Mouse (Mus musculus) regulatory T cell (primary cell): Measurements from ENCODE around the gene Taf9.

Experiments used
- in situ Hi-C: fragments of 300-600 bp; cut with MboI, MseI; formaldehyde crosslinking; loops from one replicate; pipeline ENCODE4 v1.15.1; 2025; ENCODE audit warnings: high pct_unique_total_duplicates

The Taf9 gene

DNA sequence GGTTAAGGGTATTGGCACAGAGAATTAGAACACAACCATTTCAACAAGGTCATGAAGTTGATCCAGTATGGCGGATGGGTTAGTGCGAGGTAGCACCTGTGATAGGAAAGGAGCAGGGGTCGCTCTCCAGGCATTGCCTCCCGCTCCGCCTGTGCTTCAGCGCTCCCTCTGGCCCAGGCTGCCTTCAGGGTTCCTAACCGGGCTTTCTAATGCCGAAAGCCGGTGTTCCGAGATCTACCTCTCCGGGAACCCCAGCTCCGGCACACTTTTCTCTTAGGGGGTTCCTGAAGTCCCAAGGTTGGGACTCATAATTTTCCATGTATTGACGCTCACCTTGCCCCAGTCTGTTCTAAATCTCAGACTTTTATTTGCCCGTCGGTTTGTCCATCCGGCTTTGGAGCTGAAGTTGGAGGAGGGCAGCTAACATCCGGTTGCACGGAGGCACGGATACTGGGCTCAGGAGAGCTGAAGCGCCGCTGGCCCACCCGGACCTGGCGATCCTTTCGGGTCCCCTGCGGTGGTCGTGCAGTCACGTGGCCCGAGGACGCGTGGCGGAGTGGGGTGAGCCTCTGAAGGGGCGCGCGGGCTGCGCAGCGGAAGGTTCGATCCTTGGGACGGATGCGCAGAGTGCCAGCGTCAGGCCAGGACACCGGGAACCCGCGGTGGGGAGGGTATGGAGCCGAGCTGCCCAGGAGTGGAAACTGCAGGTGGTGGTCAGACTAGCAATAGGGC lies 18.1 kb downstream of the Taf9 start, which contains the start of gene Ccdc125:
TSS of gene Ccdc125 (plus strand) at position 427 of the 732 bp plus-strand sequence.
- in situ Hi-C loops: no loop called here

DNA sequence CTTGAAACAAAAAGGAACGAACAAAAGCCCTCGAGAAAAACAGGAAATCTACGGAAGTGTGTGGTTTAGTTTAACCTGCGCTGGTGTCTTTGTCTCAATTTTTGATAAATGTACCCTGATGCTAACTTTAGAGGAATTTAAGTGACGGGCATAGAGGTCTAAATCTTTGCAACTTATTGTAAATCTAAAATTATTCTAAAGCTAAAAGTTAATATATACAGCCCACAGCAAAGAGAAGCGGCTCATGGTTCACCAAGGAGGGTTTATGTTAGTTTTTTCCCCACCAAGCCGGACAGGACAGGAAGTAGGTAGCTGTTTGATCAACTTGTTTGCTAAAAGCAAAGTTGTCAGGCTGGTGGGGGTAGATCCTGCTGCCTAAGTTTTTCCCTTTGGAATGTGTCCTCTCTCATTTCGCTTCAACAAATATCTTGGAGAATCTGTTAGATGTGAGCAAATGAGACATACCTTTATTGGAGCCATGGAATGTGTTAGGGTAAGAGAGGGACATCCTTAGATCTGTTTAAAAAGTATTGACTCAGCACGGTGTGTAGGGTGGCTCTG lies 18.9 kb downstream of the Taf9 start:
- in situ Hi-C loops: no loop called here

DNA sequence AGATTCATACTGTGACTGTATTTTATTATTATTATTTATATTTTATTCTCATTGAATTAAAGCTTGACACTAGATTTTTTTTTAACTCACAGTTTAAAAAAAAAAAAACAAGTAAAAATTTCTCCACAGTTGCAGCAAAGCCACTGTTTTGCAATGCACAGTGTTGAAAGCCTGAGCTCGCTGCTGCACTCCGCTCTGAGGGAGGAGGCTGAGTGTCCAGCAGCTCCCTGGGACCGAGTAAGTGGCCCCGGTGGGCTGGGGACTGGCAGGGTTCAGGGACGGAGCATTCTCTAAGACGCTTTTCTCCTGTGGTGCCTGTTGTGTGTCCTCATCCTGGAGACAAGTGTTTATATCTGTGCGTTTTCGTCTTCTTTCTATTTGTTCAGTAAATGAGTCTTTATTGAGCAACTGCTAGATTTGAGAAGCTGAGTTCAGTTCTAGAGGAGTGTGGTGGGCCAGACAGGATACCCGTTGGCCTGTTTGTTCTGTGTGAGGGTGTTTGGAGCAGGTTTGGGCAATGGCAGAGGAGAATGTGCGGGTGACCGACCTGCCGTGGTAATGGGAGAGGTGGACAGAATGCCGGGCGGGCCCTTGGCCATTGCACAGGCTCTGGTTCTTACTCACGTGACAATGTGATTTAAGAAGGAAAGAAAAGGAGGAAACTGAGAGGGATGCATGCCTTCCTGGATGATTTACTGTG lies 24.7 kb downstream of the Taf9 start:
- in situ Hi-C loops: no loop called here

DNA sequence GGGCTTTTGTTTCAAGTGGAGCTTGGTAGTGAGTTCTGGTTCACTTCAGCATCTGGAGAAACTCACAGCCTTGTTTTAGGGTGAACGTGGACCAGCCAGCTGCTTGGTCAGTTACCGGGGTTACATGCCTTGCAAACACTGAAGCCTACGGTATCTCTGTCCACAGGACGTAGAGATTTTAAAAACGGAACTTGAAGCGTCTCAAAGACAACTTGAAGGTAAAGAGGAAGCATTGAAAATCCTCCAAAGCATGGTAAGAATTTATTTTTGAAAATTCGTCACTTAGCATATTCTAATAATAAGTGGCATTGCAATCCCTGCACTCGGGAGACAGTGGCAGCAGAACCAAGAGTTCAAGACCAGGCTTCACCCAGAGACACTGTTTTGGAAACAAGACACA lies 30.2 kb downstream of the Taf9 start:
- in situ Hi-C loops: no loop called here

DNA sequence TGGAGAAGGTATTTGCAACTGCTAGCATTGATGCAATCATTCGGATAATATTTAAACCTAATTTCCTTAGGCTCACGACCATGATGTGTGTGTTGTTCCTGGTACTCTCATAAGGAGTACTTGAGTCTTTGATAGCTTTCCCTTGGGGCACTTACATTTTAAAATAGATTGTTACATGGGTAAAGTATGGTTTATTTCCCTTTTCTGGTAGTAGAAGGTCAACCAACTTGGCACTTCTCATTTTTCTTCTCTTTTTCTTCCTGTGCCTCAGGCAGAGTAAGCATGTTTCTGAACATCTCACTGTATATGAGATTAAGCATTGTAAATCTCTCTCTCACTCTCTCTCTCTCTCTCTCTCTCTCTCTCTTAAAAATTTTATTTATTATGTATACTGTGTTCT lies 31.5 kb downstream of the Taf9 start:
- in situ Hi-C loops: no loop called here

DNA sequence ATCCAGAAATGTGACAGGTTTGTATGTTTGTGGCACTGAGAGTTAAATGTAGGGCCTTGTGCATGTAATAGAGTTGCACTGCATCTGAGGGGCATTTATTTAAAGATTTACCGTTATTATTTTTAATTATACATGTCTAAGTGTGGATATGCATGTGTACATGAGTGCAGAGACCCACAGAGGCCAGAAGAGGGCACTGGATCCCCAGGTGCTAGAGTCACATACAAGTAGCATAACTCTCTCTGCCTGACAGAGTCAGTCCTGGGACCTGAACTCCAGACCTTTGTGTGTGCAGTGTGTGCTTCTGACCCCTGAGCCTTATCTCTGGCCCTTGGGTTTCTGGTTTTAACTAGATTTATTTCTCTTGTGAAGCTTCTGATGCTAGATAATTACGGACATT lies 33.0 kb downstream of the Taf9 start:
- in situ Hi-C loops: no loop called here

DNA sequence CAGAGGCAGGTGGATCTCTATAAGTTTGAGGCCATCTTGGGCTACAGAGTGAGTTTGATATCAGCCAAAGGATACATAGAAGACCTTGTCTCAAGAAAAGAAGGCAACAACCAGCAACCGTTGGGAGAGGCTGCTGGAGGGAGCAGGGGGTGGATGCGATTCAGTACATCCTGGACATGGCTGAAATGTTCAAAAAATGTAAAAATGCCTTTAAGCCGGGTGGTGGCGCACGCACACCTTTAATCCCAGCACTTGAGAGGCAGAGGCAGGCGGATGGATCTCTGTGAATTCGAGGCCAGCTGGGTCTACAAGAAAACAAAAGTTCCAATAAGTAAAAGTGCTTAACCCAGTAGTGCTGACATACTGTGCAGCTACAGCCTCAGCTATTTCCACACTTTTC lies 36.1 kb downstream of the Taf9 start:
- in situ Hi-C loops: no loop called here

DNA sequence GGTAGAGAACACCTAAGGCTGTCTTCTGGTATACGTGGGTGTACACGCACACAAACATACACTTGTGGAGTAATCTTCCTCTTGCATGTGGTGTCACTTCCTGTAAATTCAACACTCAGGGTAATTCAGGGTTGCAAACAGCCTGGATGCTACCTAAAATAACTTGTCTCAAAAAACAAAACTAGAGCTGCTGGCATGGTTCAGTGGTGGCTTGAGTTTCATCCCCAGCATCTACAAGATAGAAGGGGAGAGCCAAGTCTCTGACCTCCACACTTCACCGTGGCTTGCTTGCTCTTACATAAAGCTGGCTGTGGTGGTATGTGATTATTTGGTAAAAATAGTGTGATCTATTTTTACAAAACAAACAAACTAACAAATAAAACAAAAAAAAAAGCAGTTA lies 46.2 kb downstream of the Taf9 start:
- in situ Hi-C loops: no loop called here

DNA sequence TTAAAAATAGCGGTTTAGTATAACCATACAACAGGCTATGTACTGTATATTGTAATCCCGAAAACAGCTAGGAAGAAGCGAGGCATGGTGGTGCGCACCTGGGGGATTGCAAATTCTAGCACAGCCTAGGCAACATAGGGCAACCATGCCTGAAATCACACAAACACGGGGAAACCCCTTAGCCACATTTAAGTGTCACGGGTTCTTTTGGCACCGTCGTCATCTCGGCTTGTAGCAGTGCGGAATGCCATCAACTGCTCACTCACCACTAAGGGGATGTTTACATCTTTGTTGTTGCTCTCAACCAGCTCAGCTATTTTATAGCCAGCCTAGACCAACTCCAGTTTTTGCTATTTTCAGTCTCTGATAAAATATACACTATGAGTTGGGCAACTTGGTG lies 47.5 kb downstream of the Taf9 start:
- in situ Hi-C loops: no loop called here

DNA sequence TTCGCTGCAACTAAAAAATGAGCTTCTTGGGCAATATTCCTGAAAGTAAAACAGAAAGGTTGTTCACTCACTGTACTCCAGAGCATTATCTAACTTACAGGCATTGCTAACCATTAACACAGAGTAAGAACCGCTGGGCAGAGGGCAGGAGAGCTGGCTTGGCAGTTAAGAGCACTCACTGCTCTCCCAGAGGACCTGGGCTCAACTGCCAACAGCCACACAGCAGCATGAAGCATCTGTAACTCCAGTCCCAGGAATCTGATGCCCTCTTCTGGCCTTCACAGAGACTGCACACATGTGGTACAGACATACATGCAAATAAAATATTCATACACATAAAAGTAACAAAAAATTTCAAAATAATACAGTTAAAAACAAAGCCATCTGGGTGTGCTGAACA lies 52.1 kb downstream of the Taf9 start:
- in situ Hi-C loops: no loop called here
